Mouse (Mus musculus): ENCODE measurements at regions not wholly inside any gene's neighbourhood (a gene's known extent, or its start where the extent isn't known, plus 50 kb on each side); places are given as distances from the start of the nearest gene placed in this dataset.

- H3K9ac ChIP-seq (ENCODE audit: low read depth, poor library complexity, severe bottlenecking), result no peak overlapping the region
- no peaks in the 10 kb centered on the region for H3K9me3 ChIP-seq (replicated peaks; ENCODE audit: control insufficient read depth, insufficient read depth, low read length, poor library complexity, severe bottlenecking)
- H3K4me1 ChIP-seq (ENCODE audit: control insufficient read depth, insufficient read depth, low read length), result no peaks in the 10 kb centered on the region
- H3K27me3 ChIP-seq (ENCODE audit: control insufficient read depth, insufficient read depth, low read length, poor library complexity, severe bottlenecking), result no peaks in the 10 kb centered on the region
- H3K36me3 ChIP-seq (ENCODE audit: control insufficient read depth, insufficient read depth, low read length, poor library complexity, severe bottlenecking), result no peaks in the 10 kb centered on the region
- H3K27ac ChIP-seq (ENCODE audit: insufficient read depth, low read length), result no peak overlapping the region
- no peak overlapping the region for H3K4me3 ChIP-seq (ENCODE audit: low read depth, low read length)
- TF ChIP-seq CTCF (IDR thresholded peaks at IDR 0.05; ENCODE audit: low read depth, low read length) (no peak), EP300 (IDR thresholded peaks at IDR 0.05; ENCODE audit: insufficient read depth, low read depth, low read length) (no peak), POLR2A (IDR thresholded peaks at IDR 0.05; ENCODE audit: insufficient read depth, low read length) (no peak)
Observed at GRCm38 (mm10) chr9:43667974-43668373, 75.8 kb upstream of the Nectin1 start.

- Histone ChIP-seq H3K36me3 (ENCODE audit: control insufficient read depth, insufficient read depth, low read length, poor library complexity, severe bottlenecking) (no peaks in the 10 kb centered on the region), H3K27ac (ENCODE audit: insufficient read depth, low read length) (no peak overlapping the region), H3K9ac (ENCODE audit: low read depth, poor library complexity, severe bottlenecking) (no peak overlapping the region), H3K27me3 (ENCODE audit: control insufficient read depth, insufficient read depth, low read length, poor library complexity, severe bottlenecking) (no peaks in the 10 kb centered on the region), H3K4me3 (ENCODE audit: low read depth, low read length) (no peak overlapping the region), H3K4me1 (ENCODE audit: control insufficient read depth, insufficient read depth, low read length) (no peaks in the 10 kb centered on the region), H3K9me3 (replicated peaks; ENCODE audit: control insufficient read depth, insufficient read depth, low read length, poor library complexity, severe bottlenecking) (no peaks in the 10 kb centered on the region)
- TF ChIP-seq EP300 (IDR thresholded peaks at IDR 0.05; ENCODE audit: insufficient read depth, low read depth, low read length) (no peak), CTCF (IDR thresholded peaks at IDR 0.05; ENCODE audit: low read depth, low read length) (no peak), POLR2A (IDR thresholded peaks at IDR 0.05; ENCODE audit: insufficient read depth, low read length) (no peak)
Observed at GRCm38 (mm10) chr9:43668731-43669130, 75.1 kb upstream of the Nectin1 start.

GRCm38 (mm10) chr9:43670563-43670962 is 73.2 kb upstream of the Nectin1 start:
- no peaks in the 10 kb centered on the region for H3K27me3 ChIP-seq (ENCODE audit: control insufficient read depth, insufficient read depth, low read length, poor library complexity, severe bottlenecking)
- H3K9ac ChIP-seq (ENCODE audit: low read depth, poor library complexity, severe bottlenecking), result no peak overlapping the region
- no peak overlapping the region for H3K4me3 ChIP-seq (ENCODE audit: low read depth, low read length)
- no peaks in the 10 kb centered on the region for H3K36me3 ChIP-seq (ENCODE audit: control insufficient read depth, insufficient read depth, low read length, poor library complexity, severe bottlenecking)
- no peaks in the 10 kb centered on the region for H3K4me1 ChIP-seq (ENCODE audit: control insufficient read depth, insufficient read depth, low read length)
- H3K9me3 ChIP-seq (replicated peaks; ENCODE audit: control insufficient read depth, insufficient read depth, low read length, poor library complexity, severe bottlenecking), result no peaks in the 10 kb centered on the region
- no peak overlapping the region for H3K27ac ChIP-seq (ENCODE audit: insufficient read depth, low read length)
- no peak for TF ChIP-seq EP300 (IDR thresholded peaks at IDR 0.05; ENCODE audit: insufficient read depth, low read depth, low read length)
- TF ChIP-seq POLR2A (IDR thresholded peaks at IDR 0.05; ENCODE audit: insufficient read depth, low read length), result no peak

- H3K36me3 ChIP-seq (ENCODE audit: control insufficient read depth, insufficient read depth, low read length, poor library complexity, severe bottlenecking), result no peaks in the 10 kb centered on the region
- no peak overlapping the region for H3K27ac ChIP-seq (ENCODE audit: insufficient read depth, low read length)
- H3K4me1 ChIP-seq (ENCODE audit: control insufficient read depth, insufficient read depth, low read length), result no peaks in the 10 kb centered on the region
- no peak for TF ChIP-seq CTCF (IDR thresholded peaks at IDR 0.05; ENCODE audit: low read depth, low read length)
- TF ChIP-seq POLR2A (IDR thresholded peaks at IDR 0.05; ENCODE audit: insufficient read depth, low read length), result no peak
- TF ChIP-seq EP300 (IDR thresholded peaks at IDR 0.05; ENCODE audit: insufficient read depth, low read depth, low read length), result no peak
- no peaks in the 10 kb centered on the region for H3K9me3 ChIP-seq (replicated peaks; ENCODE audit: control insufficient read depth, insufficient read depth, low read length, poor library complexity, severe bottlenecking)
- H3K27me3 ChIP-seq (ENCODE audit: control insufficient read depth, insufficient read depth, low read length, poor library complexity, severe bottlenecking), result no peaks in the 10 kb centered on the region
- H3K9ac ChIP-seq (ENCODE audit: low read depth, poor library complexity, severe bottlenecking), result no peak overlapping the region
- H3K4me3 ChIP-seq (ENCODE audit: low read depth, low read length), result no peak overlapping the region
Observed at GRCm38 (mm10) chr9:43673171-43673680, 70.6 kb upstream of the Nectin1 start.

GRCm38 (mm10) chr9:43674321-43674720 is 69.5 kb upstream of the Nectin1 start:
- no peaks in the 10 kb centered on the region for H3K4me1 ChIP-seq (ENCODE audit: control insufficient read depth, insufficient read depth, low read length)
- H3K9me3 ChIP-seq (replicated peaks; ENCODE audit: control insufficient read depth, insufficient read depth, low read length, poor library complexity, severe bottlenecking), result no peaks in the 10 kb centered on the region
- no peak overlapping the region for H3K27ac ChIP-seq (ENCODE audit: insufficient read depth, low read length)
- H3K27me3 ChIP-seq (ENCODE audit: control insufficient read depth, insufficient read depth, low read length, poor library complexity, severe bottlenecking), result no peaks in the 10 kb centered on the region
- no peak overlapping the region for H3K9ac ChIP-seq (ENCODE audit: low read depth, poor library complexity, severe bottlenecking)
- TF ChIP-seq EP300 (IDR thresholded peaks at IDR 0.05; ENCODE audit: insufficient read depth, low read depth, low read length), result no peak
- TF ChIP-seq CTCF (IDR thresholded peaks at IDR 0.05; ENCODE audit: low read depth, low read length), result no peak
- no peak for TF ChIP-seq POLR2A (IDR thresholded peaks at IDR 0.05; ENCODE audit: insufficient read depth, low read length)
- H3K4me3 ChIP-seq (ENCODE audit: low read depth, low read length), result no peak overlapping the region
- H3K36me3 ChIP-seq (ENCODE audit: control insufficient read depth, insufficient read depth, low read length, poor library complexity, severe bottlenecking), result no peaks in the 10 kb centered on the region

GRCm38 (mm10) chr9:43676011-43676410 is 67.8 kb upstream of the Nectin1 start:
- H3K27ac ChIP-seq (ENCODE audit: insufficient read depth, low read length), result no peak overlapping the region
- no peaks in the 10 kb centered on the region for H3K9me3 ChIP-seq (replicated peaks; ENCODE audit: control insufficient read depth, insufficient read depth, low read length, poor library complexity, severe bottlenecking)
- no peaks in the 10 kb centered on the region for H3K36me3 ChIP-seq (ENCODE audit: control insufficient read depth, insufficient read depth, low read length, poor library complexity, severe bottlenecking)
- H3K4me3 ChIP-seq (ENCODE audit: low read depth, low read length), result no peak overlapping the region
- H3K27me3 ChIP-seq (ENCODE audit: control insufficient read depth, insufficient read depth, low read length, poor library complexity, severe bottlenecking), result no peaks in the 10 kb centered on the region
- no peak for TF ChIP-seq POLR2A (IDR thresholded peaks at IDR 0.05; ENCODE audit: insufficient read depth, low read length)
- TF ChIP-seq EP300 (IDR thresholded peaks at IDR 0.05; ENCODE audit: insufficient read depth, low read depth, low read length), result no peak
- TF ChIP-seq CTCF (IDR thresholded peaks at IDR 0.05; ENCODE audit: low read depth, low read length), result no peak
- H3K9ac ChIP-seq (ENCODE audit: low read depth, poor library complexity, severe bottlenecking), result no peak overlapping the region
- H3K4me1 ChIP-seq (ENCODE audit: control insufficient read depth, insufficient read depth, low read length), result no peaks in the 10 kb centered on the region
